Mouse (Mus musculus) myocyte (in vitro differentiated cells): ENCODE measurements around the gene Sorcs2. TPM values are rescaled to one million over a fixed set of nuclear protein-coding genes. Genes with fewer than 3 reads are reported as not detected.

Experiments used
- H3K27me3 ChIP-seq: one replicate; pipeline ENCODE4 v1.6.1; 2011; ENCODE audit not compliant: control insufficient read depth, insufficient read depth, insufficient read length
- H3K36me3 ChIP-seq: one replicate; pipeline ENCODE4 v1.6.1; 2011; ENCODE audit not compliant: control insufficient read depth, insufficient read depth
- H3K4me2 ChIP-seq: one replicate; pipeline ENCODE4 v1.6.1; 2011; ENCODE audit warnings: low read depth, control low read depth
- H3K4me3 ChIP-seq: one replicate; pipeline ENCODE4 v1.5.1; 2011; ENCODE audit warnings: mild to moderate bottlenecking, control low read depth, moderate library complexity
- H3K79me2 ChIP-seq: one replicate; pipeline ENCODE4 v1.6.1; 2011; ENCODE audit not compliant: control insufficient read depth, insufficient read depth
- H3ac ChIP-seq: one replicate; pipeline ENCODE4 v1.6.1; 2011; ENCODE audit not compliant: control insufficient read depth, insufficient read length
- CEBPB ChIP-seq: IDR thresholded peaks from 2 replicates; pipeline ENCODE4 v1.6.1; 2011; ENCODE audit warnings: mild to moderate bottlenecking, moderate library complexity; ENCODE audit not compliant: poor library complexity, insufficient read depth, severe bottlenecking
- E2F4 ChIP-seq: IDR thresholded peaks from one replicate; pipeline ENCODE4 v1.6.1; 2011; ENCODE audit warnings: mild to moderate bottlenecking, control low read depth, moderate library complexity; ENCODE audit not compliant: insufficient read depth
- MAX ChIP-seq: IDR thresholded peaks from one replicate; pipeline ENCODE4 v1.6.1; 2011; ENCODE audit warnings: low read depth, mild to moderate bottlenecking, control low read depth
- MYOD1 ChIP-seq, 3 experiments: IDR thresholded peaks; one replicate each; pipeline ENCODE4 v1.6.1; 2011; ENCODE audit warnings: control low read depth in 2 of 3, low read depth in 2 of 3, mild to moderate bottlenecking in 2 of 3, moderate library complexity in 1 of 3; ENCODE audit not compliant: insufficient read length in 2 of 3, control insufficient read depth in 1 of 3
- MYOG ChIP-seq, 3 experiments: IDR thresholded peaks; one replicate each; pipeline ENCODE4 v1.6.1; 2011; ENCODE audit warnings: control low read depth in 2 of 3, low read depth in 2 of 3, mild to moderate bottlenecking in 2 of 3; ENCODE audit not compliant: insufficient read length in 2 of 3, control insufficient read depth in 1 of 3, insufficient read depth in 1 of 3
- POLR2A ChIP-seq: IDR thresholded peaks from one replicate; pipeline ENCODE4 v1.6.1; 2011; ENCODE audit warnings: low read depth, mild to moderate bottlenecking, control low read depth, moderate library complexity; ENCODE audit not compliant: insufficient read length
- POLR2AphosphoS2 ChIP-seq: IDR thresholded peaks from one replicate; pipeline ENCODE4 v1.6.1; 2011; ENCODE audit warnings: low read depth, control low read depth; ENCODE audit not compliant: insufficient read length
- REST ChIP-seq: IDR thresholded peaks from one replicate; pipeline ENCODE4 v1.6.1; 2011; ENCODE audit warnings: mild to moderate bottlenecking, control low read depth, moderate library complexity; ENCODE audit not compliant: insufficient read depth, insufficient read length
- SRF ChIP-seq: IDR thresholded peaks from one replicate; pipeline ENCODE4 v1.6.1; 2011; ENCODE audit warnings: low read depth; ENCODE audit not compliant: control insufficient read depth, insufficient read length
- TCF12 ChIP-seq: IDR thresholded peaks from one replicate; pipeline ENCODE4 v1.6.1; 2011; ENCODE audit warnings: mild to moderate bottlenecking, control low read depth; ENCODE audit not compliant: poor library complexity, insufficient read depth, severe bottlenecking
- TCF3 ChIP-seq: IDR thresholded peaks from one replicate; pipeline ENCODE4 v1.6.1; 2011; ENCODE audit warnings: low read depth, control low read depth; ENCODE audit not compliant: insufficient read length
- USF1 ChIP-seq: IDR thresholded peaks from one replicate; pipeline ENCODE4 v1.6.1; 2011; ENCODE audit warnings: low read depth, mild to moderate bottlenecking, control low read depth, moderate library complexity
- polyA plus RNA-seq: library from polyadenylated mRNA; unstranded; fragments of >200 nt; fragmentation: generic; extraction: Trizol; gene quantifications from one replicate; pipeline ENCODE4 v1.2.1, GENCODE M21; 2012; ENCODE audit warnings: missing spikeins

Gene Sorcs2
- polyA plus RNA-seq, 1 experiment: 58.2 TPM

- no peak overlapping the region for H3ac ChIP-seq
- H3K79me2 ChIP-seq: peaks cover 24% of the 10 kb centered on the region
- H3K4me2 ChIP-seq: peak overlapping the region; percentile 78
- H3K4me3 ChIP-seq: no peak overlapping the region
- H3K27me3 ChIP-seq: no peaks in the 10 kb centered on the region
- TF ChIP-seq POLR2AphosphoS2 (no peak), MYOG (IDR thresholded peaks at IDR 0.05; ENCODE audit: control insufficient read depth in 1 of 3, insufficient read depth in 1 of 3, insufficient read length in 2 of 3, low read depth in 2 of 3) (peak in 2 of 3 experiments; percentile 50 to 59), POLR2A (no peak), MYOD1 (IDR thresholded peaks at IDR 0.05; ENCODE audit: control insufficient read depth in 1 of 3, insufficient read length in 2 of 3, low read depth in 2 of 3) (peak in 2 of 3 experiments; percentile 58 to 77), TCF3 (peak; percentile 54)
- H3K36me3 ChIP-seq: no peaks in the 10 kb centered on the region
Measured at GRCm38 (mm10) chr5:36378370-36378738, 19.6 kb downstream of the Sorcs2 start.

- Histone ChIP-seq H3K36me3 (no peaks in the 10 kb centered on the region), H3K27me3 (no peaks in the 10 kb centered on the region), H3ac (no peak overlapping the region), H3K4me3 (no peak overlapping the region), H3K4me2 (peak overlapping the region; percentile 78), H3K79me2 (peaks cover 25% of the 10 kb centered on the region)
- TF ChIP-seq USF1 (no peak), MAX (no peak), MYOG (IDR thresholded peaks at IDR 0.05; ENCODE audit: control insufficient read depth in 1 of 3, insufficient read depth in 1 of 3, insufficient read length in 2 of 3, low read depth in 2 of 3) (peak; percentile 88 to 98 (median 93)), TCF12 (peak; percentile 98), SRF (peak; percentile 98), MYOD1 (IDR thresholded peaks at IDR 0.05; ENCODE audit: control insufficient read depth in 1 of 3, insufficient read length in 2 of 3, low read depth in 2 of 3) (peak; percentile 91 to 99 (median 98)), TCF3 (peak; percentile 93)
Measured at GRCm38 (mm10) chr5:36377456-36378369, 20.2 kb downstream of the Sorcs2 start.

DNA sequence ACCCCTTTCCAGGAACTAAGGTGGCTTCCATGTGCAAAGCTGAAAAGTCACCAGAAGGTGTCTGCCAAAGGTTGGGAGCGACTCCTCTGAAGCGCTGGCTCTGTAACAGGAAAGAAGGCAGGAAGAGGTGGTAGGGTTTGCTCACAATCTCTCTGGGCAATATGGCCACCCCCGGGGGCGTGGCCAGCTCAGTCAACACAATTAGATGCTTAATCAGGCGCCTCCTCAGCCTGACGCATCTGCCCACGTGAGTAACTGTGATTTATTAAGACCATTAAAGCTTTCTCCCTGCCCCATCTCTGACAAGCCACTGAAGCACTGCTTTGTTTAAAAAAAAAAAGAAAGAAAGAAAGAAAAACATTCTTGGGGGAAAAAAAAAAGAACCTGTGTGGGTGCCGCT lies 22.1 kb downstream of the Sorcs2 start:
- Histone ChIP-seq H3K4me2 (peak overlapping the region; percentile 78), H3K4me3 (no peak overlapping the region), H3ac (no peak overlapping the region), H3K79me2 (peaks cover 25% of the 10 kb centered on the region), H3K36me3 (no peaks in the 10 kb centered on the region), H3K27me3 (no peaks in the 10 kb centered on the region)
- TF ChIP-seq USF1: peak; percentile 71
- no peak for TF ChIP-seq MAX

- Histone ChIP-seq H3ac (no peak overlapping the region), H3K27me3 (no peaks in the 10 kb centered on the region), H3K79me2 (peaks cover 30% of the 10 kb centered on the region), H3K4me2 (peak overlapping the region; percentile 77), H3K36me3 (no peaks in the 10 kb centered on the region), H3K4me3 (no peak overlapping the region)
- TF ChIP-seq E2F4: no peak
- TF ChIP-seq POLR2A: peak; percentile 35
- TF ChIP-seq TCF3: no peak
- no peak for TF ChIP-seq MAX
- no peak for TF ChIP-seq TCF12
- TF ChIP-seq MYOD1 (IDR thresholded peaks at IDR 0.05; ENCODE audit: control insufficient read depth in 1 of 3, insufficient read length in 2 of 3, low read depth in 2 of 3): no peak
- TF ChIP-seq REST: no peak
Measured at GRCm38 (mm10) chr5:36374221-36375050, 23.5 kb downstream of the Sorcs2 start.

- H3ac ChIP-seq: no peak overlapping the region
- H3K4me2 ChIP-seq: peak overlapping the region; percentile 77
- H3K4me3 ChIP-seq: no peak overlapping the region
- H3K36me3 ChIP-seq: no peaks in the 10 kb centered on the region
- H3K79me2 ChIP-seq: peaks cover 27% of the 10 kb centered on the region
- TF ChIP-seq USF1 (no peak), SRF (no peak), MYOG (IDR thresholded peaks at IDR 0.05; ENCODE audit: control insufficient read depth in 1 of 3, insufficient read depth in 1 of 3, insufficient read length in 2 of 3, low read depth in 2 of 3) (peak; percentile 45 to 88 (median 65)), MYOD1 (IDR thresholded peaks at IDR 0.05; ENCODE audit: control insufficient read depth in 1 of 3, insufficient read length in 2 of 3, low read depth in 2 of 3) (peak; percentile 81 to 95 (median 85)), CEBPB (peak; percentile 41; the same call in 1 of the 2 replicates), TCF12 (peak; percentile 94), REST (no peak), TCF3 (peak; percentile 70)
- no peaks in the 10 kb centered on the region for H3K27me3 ChIP-seq
Measured at GRCm38 (mm10) chr5:36373246-36373891, 24.6 kb downstream of the Sorcs2 start.
